Mouse (Mus musculus) neutrophil, adult 5-6 weeks (primary cell): ENCODE data around the gene Cela3a. TPM values are rescaled to one million over a fixed set of nuclear protein-coding genes. Genes with fewer than 3 reads are reported as not detected.
A peak's percentile ranks its signal among the peaks of the same experiment; 100 is the strongest.

Experiments used
- ATAC-seq: fragments of 151-379, 151-347 bp; 2 replicates; pipeline ENCODE4 v1.8.0; 2017; ENCODE audit warnings: mild to moderate bottlenecking, moderate TSS enrichment; ENCODE audit not compliant: insufficient number of reproducible peaks, poor library complexity, low FRiP score, severe bottlenecking; ENCODE audit errors: extremely low read depth
- total RNA-seq: library from RNA; stranded (forward); fragments of 200-1000 nt; gene quantifications from 2 replicates; pipeline ENCODE4 v1.2.3, GENCODE M21; 2017

The Cela3a gene
- total RNA-seq, 1 experiment from 2014 or later: not detected

GRCm38 (mm10) chr4:137377526-137378304 is 31.9 kb downstream of the Cela3a start:
- ATAC-seq: no peak

DNA sequence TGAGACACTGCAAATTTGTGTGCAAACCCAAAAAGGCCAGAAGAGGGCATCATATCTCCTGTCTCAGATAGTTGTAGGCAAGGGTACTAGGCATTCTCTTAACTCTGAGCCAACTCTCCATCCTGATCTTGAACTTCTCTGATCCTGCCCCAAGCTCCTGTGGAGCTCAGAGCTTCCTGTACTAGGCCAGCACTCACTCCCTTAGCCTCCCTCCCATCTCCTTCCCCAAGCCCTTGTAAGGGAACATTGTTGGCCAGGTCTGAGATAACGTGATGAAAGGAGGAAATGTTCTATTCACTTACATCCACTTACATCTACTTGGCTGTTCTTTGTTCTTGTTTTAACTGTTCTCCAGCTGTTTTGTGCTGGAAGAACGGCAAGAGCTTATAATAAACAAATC is 32.8 kb downstream of the Cela3a start:
- ATAC-seq: no peak

DNA sequence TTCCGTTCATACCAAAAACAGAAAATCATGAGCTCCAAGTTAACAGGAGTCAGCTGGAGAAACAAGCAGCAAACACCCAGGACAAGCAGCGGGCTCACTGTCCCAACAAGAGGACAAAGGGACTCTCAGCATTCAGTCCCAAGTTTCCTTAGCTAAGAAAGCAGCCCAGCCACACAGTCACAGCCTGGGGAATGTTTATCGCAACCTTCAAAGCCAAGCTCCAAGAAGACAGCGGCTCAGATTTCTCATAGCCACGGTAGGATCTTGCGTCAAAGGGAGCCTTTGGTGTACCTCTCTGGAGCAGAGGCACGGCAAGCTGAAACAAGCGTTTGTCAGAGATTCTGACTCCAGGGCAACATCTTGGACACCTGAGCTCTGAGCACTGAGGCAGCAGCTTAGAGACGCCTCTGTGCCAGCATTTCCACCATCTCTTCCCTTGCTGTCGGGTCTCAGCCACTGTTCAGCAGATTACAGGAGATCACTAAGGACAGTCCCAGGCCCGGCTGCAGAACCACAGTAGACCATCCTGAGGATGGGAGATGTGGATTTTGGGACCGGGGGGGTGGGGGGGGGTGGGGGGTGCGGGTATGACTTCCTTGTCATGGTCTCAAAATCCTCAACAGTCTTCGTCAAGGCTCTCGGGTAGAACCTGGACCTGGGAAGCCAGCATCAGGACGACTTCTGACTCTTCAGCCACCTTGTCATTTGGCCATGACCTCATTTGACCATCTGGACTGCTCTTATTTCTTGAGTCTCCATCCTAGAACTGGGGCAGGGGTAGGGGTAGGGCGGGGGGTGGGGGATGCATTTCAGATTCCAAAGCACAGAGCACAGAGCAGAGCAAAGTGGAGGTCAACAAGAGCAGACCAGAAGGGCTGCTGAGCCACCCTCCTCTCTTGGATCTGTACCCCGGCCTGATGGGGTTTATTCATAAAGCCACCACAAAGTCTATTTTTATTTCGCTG is 34.0 kb downstream of the Cela3a start:
- no peak for ATAC-seq

- ATAC-seq: peak; percentile 23; the same call in 1 of the 2 replicates
Observed at GRCm38 (mm10) chr4:137373711-137374110, 35.9 kb downstream of the Cela3a start.

GRCm38 (mm10) chr4:137371596-137372523 is 37.7 kb downstream of the Cela3a start:
- ATAC-seq: no peak

- ATAC-seq: peak; percentile 16; the same call in 1 of the 2 replicates
Observed at GRCm38 (mm10) chr4:137369954-137370750, 39.4 kb downstream of the Cela3a start.

- ATAC-seq: no peak
Observed at GRCm38 (mm10) chr4:137368198-137368597, 41.4 kb downstream of the Cela3a start.

DNA sequence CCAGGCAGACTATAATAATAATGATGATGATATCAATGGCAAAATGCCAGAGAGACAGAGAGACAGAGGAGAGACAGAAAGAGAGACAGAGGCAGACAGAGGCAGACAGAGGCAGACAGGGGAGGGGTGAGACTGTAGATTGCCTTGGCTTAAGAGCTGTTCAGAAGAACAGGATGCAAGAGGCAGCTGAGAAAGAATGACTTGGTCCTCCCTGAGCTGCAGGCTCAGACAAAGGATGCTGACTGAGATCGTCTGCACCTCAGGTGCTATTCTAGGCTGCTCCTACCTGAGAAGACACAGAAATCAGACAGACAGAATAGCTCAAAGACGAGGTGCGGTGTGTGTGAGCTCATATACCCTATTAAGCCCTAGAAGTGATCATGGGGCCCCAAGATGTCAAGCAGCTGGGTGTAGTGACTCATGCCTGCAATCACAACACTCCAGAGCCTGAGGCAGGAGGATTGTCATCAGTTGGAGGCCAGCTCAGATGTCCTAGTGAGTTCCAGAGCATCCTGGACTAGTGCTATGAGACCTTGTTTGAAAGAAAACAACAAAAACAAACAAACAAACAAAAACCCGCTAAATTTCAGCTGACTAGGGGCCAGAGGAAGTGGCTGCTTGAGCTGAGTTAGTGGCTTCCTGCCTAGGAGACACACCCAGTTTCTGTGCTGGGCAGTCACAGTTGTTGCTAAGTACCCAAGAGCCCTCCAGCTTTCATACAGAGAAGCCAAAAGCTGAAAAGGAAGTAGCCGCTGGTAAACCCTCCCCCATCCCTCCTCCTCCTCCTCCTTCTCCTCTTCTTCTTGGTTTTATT is 42.1 kb downstream of the Cela3a start:
- peak; percentile 82 for ATAC-seq

GRCm38 (mm10) chr4:137366097-137366496 is 43.5 kb downstream of the Cela3a start:
- no peak for ATAC-seq

DNA sequence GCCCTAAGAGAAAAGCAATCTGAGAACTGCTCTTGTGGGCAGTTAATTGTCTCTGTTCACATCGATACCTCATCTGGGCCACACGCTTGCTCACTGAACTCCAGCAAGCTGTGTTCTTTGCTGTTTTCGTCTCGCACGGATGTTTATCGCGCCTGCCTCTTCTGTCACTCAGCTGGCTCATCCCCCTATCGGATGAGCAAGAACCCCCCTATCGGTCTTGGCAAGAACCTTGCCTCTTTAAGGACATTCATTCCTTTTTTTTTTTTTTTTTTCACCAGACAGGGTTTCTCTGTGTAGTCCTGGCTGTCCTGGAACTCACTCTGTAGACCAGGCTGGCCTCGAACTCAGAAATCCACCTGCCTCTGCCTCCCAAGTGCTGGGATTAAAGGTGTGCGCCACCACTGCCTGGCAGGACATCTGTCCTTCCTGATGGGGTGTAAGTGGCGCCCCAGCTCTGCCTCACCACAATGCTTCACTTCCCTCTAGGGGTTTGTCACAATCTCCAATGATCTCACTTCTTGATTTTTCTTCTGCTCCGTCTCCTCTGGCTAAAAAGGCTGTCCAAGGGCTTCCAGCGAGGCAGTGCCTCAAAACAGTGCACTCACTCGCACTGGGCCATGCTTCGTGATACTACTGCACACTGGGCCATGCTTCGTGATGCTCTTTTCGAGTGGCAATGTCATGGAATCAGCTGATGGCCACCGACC is 44.1 kb downstream of the Cela3a start:
- peak; percentile 76 for ATAC-seq

DNA sequence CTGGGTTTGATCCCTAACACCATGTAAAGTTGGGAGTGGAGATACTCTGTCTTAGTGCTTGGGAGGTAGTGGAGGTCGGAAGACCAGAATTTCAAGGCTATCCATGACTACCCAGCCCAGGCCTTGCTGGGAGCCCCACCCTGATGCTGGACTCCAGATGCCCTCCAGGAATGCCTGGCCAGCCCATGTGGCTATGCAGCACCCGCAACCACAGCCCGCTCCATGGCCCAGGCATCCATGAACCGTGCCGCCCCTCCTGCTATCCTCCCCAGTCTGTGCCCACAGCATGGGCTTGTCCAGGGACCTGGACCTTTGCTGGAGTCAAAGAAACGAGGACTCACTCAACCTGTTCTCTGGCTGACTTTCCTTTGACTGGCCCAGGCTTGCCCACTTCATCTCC is 44.8 kb downstream of the Cela3a start:
- ATAC-seq: no peak

GRCm38 (mm10) chr4:137360996-137361395 is 48.6 kb downstream of the Cela3a start:
- ATAC-seq: no peak

DNA sequence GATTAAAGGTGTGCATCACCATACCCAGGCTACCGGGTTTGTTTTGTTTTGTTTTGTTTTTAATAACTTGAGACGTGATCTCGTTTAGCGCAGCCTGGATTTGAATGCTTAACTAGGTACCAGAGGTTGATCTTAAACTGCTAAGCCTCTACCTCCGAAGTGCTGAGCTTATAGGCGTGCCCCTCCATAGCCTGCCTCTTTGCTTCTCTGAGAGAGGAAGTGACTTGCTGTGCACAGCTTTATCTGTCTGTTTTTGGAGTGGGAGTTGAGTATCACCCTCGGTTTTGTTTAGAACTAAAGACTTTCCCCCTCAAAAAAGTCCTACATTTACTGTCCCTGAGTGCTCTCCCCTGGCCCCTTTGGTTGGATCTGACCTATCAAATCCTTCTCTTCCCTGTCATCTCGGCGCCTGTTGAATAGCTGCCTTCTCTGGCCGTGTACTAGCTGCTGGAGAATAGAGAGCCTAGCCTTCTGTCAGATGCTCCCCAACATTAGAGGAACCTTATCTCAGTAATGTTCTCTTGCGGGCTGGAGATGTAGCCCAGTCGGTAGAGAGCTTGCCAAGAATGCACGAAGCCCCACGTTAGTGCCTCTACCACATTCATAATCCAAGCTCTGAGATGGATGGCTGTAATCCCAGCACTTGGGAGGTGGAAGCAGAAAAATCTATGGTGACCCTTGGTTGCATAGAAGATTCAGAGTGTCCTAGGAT is 51.1 kb downstream of the Cela3a start:
- peak; percentile 27; the same call in 1 of the 2 replicates for ATAC-seq

DNA sequence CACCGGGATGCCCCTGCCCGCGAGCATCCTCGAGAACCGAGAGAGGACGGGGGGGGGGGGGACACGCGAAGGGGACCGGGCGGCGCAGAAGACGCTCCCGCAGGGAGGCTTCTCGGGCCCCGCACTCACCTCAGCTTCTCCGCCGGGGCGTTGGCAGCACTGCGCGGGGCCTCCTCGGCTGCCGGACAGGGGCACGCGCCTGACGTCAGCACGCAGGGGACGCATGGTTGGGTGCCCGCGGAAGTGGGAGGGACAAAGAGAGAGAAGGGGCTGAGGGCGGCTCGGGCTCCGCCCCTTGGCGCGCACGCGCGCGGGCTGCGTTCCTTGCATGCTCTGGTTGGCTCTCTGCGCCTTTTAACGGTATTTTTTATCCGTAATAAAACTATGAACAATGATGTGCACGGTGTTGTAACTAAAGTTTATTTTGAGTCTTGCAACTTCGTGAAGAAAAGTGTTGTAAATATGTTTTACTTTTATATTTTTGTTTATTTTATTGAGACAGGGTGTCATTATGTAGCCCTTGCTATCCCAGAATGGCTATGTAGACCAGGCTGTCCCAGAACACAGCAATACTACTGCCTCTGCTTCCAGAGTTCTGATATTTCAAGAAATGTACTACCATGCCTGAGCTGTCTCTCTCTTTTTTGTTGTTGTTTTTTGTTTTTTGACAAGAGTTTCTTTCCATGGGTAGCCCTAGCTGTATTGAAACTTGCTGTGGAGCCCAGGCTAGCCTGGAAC is 51.9 kb downstream of the Cela3a start, which contains the start of gene Cdc42:
Gene Cdc42, minus strand, starts transcription at position 204 of the 738 bp plus-strand sequence.
- ATAC-seq: peak; percentile 95
